Mouse (Mus musculus): Measurements from ENCODE around the gene Amigo3.

The Amigo3 gene

DNA sequence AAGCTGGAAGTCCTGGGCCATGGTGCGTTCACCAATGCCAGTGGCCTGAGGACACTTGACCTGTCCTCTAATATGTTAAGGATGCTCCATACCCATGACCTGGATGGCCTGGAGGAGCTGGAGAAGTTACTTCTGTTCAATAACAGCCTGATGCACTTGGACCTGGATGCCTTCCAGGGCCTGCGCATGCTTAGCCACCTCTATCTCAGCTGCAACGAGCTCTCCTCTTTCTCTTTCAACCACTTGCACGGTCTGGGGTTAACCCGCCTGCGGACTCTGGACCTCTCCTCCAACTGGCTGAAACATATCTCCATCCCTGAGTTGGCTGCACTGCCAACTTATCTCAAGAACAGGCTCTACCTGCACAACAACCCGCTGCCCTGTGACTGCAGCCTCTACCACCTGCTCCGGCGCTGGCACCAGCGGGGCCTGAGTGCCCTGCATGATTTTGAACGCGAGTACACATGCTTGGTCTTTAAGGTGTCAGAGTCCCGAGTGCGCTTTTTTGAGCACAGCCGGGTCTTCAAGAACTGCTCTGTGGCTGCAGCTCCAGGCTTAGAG lies 786 bp downstream of the Amigo3 start:
- DNase-seq: peak; percentile 95

DNA sequence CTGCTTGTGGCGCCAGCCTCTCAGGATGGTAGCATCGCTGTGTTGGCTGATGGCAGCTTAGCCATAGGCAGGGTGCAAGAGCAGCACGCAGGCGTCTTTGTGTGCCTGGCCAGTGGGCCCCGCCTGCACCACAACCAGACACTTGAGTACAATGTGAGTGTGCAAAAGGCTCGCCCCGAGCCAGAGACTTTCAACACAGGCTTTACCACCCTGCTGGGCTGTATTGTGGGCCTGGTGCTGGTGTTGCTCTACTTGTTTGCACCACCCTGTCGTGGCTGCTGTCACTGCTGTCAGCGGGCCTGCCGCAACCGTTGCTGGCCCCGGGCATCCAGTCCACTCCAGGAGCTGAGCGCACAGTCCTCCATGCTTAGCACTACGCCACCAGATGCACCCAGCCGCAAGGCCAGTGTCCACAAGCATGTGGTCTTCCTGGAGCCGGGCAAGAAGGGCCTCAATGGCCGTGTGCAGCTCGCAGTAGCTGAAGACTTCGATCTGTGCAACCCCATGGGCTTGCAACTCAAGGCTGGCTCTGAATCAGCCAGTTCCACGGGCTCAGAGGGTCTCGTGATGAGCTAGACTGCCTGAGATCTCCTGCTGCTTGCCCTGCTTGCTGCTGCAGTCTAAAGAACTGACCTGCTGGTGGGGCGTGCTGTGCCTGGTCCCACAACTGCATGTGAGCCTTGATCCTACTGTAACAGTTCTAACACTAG lies 1.5 kb downstream of the Amigo3 start:
- DNase-seq: peak; percentile 93

DNA sequence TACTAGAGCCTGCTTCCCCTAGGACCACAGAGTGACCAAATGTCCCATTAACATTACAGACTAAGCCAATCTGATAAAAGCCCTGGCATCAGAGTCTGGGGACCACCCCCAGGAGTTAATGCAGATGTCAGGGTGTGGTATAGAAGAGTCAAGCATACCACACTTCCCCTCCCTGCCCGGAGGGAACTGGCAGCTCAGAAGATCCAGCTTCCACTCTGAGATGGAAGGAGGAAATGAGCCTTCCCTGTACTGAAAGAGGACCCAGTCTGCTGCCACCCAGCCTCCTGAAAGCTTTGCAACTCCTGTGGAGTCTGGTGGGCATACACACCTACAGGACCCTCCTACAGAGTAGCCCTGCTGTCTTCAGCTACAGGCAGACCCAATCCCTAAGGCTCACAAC lies 2.1 kb downstream of the Amigo3 start:
- DNase-seq: peak; percentile 94

DNA sequence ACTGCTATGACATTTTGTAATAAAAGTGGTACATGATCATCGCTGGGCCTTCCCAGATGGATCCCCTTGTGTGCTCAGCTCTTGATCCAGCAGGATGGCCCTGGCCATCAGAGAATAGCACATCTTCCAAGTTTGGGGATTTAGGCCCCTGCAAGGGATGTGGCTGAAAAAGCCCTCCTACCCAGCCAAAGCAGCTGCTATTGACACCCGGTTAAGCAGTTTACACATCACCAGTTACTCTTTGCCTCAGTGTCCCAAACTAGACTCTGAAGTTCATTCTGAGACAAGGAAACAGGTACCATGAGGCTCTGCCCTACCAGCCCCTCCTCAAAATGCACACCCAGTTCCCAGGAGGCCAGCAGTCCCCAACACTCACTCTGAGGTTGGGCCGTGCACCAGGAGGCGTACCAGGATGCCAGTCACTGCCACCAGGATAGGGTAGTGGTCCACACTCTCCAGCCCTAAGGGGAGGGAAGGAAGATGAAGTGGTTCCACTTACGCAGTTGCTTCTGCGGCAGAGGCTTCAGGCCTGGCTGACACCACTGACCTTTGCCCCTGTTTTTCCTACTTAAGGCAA lies 2.8 kb downstream of the Amigo3 start:
- peak; percentile 88 for DNase-seq

DNA sequence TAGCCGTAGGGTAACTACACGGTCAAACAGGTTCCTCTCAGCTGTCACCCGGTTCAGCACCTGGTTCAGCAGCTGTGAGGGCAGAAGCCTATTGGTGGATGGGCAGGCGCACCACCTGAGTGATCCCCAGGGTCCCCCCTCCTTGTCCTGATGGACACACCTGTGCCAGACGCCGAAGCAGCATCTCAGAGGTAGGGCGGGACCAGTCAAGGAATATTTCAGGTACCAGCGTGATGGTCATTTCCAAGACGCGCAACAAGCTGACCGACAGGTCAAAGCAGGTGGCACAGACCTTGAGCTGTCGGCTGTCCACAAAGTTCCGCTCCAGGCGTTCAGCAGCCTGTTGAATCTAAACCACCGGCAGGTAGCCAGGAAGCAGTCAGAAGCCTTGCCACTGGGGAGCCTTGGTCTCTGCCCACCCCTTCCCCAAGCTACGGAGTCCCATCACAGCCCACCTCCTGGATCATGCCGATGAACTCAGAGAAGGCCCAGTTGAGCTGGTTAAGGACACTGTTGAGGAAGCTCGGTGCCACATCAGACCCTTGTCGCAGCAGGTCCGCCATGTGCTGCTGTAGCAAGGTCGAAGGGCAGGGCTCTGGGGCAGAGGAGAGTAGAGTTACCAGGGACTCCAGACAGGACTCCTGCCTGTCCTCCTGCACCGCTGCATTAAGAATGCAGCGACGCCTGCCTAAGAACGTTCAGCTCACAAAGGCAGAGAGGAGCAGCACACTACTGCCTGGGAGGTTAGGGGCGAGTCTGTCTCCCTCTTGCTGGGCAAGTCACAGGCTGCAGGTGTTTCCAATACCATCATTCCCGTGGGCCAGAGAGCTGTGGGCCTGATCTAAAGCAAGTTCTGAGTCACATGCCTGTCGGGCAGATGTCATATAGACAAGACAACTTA lies 3.7 kb downstream of the Amigo3 start:
- DNase-seq: peak; percentile 91

DNA sequence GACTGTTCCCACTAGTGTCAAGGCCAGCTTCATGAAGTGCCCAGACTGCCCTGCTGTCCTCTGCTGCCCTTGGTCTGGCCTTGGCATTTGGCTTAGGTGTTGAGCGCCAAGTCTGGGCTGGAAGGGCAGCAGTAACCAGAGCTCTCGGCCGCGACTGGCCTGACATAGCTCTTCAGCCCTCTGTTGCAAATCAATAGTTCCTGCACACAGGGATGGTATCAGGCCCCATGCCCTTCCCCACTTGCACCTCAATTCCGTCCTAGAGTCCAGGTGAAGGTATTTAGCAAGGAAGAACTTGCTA lies 4.3 kb downstream of the Amigo3 start:
- DNase-seq: peak; percentile 93

DNA sequence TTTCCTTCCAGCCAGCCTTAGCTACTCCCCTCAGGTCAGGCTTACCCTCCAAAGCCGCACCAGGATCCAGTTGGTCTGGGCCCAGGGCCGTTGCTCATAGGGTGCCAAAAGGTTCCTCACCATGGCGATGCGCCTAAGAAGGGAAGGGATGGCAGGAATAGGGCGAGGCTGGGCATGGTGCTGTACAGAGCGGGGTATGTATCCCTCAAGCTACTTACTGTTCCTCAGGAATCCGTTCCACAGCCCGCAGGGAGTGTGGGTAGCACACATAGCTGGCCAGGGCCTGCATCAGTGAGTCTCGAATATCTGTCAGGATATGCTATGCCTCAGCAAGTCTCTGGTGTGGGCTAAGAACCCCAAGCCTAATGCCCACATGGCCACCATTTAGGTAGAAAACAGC lies 5.3 kb downstream of the Amigo3 start:
- DNase-seq: peak; percentile 90

DNA sequence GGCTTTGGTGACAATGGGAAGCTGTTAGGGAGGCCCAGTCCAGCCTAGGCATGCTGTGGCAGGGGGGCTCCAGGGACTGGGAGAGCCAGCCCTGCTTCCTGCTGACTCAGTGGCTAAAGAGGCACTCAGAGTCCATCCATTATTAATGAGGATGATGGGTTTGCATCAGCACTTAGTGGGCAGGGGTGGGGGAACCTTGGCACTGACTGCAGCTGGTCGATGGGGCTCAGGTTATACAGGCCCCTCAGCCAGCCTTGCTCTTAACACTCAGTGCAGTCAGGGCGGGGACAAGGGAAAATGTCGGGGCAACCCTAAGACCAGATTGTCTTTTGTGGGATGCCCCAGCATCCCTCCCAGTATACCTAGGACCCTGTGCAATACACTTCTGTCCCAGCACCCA lies 9.2 kb downstream of the Amigo3 start:
- no peak for DNase-seq

DNA sequence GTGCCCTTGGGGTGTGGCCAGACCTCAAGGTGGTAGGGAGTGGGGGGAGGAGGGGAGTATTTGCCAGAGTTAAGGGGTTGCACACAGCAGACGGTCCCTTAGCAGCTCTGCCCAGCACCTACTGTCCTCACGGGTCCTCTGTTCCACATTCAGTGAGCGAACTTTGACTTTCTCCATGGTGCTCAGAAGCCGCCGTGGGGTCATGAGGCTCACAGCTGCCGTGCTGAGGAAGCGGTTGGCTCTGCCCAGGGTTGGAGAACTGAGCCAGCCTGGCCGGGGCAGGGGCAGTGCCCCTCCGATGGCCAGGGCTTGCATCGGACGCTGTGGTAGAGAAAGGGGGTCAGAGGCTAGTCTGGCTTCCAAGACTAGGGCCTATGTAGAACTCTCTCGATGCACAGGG lies 10.4 kb downstream of the Amigo3 start:
- DNase-seq: no peak

DNA sequence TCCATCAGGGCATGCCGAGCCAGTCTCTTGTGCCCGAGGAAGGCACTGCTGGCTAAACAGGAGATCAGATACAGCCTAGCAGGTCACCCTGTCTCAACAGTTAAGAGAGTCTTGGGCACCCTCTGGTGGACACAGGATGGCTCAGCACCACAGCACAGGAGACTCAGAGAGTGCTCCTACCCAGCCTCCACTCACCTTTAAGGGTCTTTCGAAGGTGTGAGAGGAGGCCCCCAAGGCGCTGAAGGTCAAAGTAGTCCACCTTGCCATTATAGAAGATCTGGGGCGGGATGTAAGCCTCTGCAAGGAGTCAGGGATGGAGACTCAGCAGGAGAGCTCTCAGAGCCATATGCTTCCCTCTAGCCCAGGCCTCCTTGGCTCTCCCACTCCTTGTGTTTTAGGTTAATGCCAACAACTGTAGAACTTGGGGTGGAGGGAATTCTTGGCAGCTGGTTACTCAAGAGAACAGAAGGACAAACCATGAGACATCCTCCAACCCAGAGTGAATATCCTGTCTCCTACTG lies 12.6 kb downstream of the Amigo3 start:
- no peak for DNase-seq

DNA sequence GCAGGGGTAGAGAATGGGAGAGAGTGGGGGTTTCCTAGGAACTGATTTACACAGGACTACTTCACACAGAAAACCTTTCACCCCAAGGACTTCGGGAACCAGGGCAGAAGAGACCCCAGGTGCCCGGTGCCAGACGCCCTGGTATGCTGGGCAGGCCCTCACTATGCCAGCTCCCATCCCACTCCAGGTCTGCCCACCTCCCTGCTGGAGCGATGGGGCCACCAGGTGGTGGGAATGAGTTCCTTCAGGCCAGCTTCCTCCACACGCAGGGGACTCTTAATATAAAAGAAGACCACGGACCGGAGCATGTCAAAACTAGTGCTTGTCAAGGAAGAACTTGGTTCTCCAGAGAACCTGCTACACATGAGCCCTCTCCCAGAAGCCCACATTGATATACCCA lies 14.2 kb downstream of the Amigo3 start:
- DNase-seq: no peak

DNA sequence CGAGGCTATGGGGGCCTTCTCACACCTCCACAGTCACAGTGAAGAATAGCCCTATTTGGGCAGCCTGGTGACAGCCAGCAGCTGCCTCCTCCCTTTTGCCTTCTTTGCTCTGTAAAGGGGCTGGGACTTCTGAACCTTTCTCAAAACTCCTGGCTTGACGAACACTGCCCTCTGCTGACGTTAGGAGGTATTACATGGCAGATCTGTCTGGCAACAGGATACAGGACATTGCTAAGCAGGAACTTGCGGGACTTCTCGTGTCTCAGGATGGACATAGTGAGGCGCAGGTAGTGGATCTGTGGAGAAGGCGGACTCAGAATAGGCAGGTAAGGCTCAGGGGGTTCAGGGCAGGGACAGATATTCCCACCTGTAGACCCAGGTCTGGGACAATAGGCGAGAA lies 14.9 kb downstream of the Amigo3 start:
- peak; percentile 97 for DNase-seq

DNA sequence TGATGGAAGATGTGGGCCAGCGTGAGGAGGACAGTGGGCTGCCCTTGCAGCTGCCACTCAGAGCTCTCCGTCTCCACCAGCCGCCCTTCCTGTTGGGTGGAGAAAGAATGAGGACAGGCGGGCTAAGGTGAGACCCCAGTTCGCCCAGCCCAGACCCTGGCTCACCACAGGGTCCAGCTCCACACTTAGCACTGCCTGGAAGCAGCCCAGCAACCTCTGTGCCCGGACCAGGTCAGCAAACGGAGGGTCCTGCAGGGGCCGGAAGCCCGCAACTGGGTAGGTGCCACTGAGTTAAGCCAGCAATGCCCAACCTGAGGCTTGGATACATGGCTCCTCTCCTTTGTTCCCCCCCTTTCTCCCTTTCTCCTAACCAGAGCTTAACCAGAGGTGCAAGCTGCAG lies 16.0 kb downstream of the Amigo3 start:
- no peak for DNase-seq

DNA sequence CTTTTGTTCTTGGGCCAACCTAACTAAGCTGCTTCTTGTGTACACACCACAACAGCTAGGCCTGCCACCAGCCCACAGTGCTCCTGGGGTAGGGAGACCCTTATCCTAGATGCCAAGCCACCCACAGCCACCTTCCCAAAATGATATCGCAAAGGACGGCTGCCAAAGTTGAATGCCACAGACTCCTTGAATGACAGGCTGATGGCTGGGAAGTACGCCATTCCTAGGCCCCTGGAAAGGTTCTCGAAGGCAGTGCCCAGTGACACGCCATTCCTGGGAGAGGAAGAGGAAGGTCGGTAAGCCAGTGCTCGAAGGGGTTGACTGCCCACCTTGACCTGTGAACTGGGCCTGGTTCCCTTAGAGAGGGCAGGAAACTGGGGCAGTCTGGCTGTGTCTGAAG lies 16.6 kb downstream of the Amigo3 start:
- DNase-seq: no peak

DNA sequence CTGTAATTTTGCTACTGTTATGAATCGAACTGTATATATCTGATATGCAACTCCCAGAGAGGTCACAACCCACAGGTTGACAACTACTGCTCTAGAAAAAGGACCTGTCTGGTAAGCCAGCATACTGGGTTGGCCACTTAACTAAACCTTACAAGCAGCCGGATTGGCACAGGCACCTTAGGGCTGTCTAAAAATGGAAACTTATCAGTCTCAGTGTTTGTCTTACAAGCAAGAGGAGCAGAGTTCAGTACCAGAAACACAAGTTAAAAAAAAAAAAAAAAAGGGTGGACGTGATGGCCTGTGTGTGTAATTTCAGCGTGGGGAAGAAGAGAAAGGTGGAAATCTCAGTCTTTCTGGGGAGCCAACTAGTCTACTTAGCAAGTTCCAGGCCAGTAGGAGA lies 18.8 kb downstream of the Amigo3 start:
- DNase-seq: no peak

DNA sequence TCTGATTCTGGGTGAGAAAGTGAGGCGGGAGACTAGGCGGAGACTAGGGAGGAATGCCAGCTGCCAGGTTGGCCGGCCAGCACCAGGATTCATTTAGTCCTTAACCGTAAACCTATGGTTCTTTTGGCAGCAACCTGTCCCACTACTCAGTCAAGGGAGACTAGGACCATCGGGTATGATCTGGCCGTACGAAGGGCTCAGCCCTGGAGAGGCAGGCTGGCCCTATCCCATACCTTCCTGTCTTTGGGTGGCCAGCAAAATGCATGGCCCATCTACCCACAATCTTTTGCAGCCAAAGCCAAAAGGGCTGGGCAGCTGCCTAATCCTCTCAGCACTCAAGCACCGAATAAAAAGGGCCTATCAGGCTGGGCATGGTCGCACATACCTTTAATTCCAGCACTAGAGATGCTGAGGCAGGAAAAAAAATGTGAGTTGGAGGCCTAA lies 19.5 kb downstream of the Amigo3 start:
- no peak for DNase-seq

DNA sequence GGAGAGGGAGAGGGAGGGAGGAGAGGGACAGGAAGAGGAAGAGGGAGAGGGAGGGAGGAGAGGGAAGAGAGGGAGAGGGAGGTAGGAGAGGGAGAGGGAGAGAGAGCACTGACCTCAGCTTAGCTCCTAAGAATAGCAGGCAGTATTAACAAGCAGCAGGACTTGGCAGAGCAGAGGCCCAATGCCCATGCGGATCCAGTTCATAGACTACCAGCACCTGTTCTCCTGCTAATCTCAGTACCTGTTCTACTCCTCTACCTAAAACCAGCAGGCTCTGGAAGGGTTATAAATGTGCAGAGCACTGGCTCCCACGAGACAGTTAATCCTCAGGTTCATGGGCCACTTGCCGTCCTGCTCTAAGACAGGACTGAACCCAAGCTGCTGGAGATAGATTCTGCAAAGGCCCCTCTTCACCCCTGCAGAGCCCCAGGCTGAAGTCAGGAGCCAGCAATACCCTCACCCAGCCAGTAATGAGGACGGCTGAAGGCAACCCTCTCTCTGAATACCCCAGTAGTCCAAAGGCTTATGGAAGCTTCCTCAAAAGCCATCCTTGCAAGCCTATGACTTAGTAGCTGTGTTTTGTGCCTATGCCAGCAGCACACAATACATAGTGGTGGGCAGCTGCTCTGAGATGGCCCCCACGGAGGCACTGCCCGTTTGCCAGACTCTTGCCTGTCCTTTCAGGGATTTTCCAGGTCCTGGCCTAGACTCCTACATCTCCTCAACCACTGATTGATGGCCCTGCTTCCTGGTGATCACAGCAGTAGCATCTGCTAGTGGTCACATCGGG lies 20.4 kb downstream of the Amigo3 start:
- no peak for DNase-seq

DNA sequence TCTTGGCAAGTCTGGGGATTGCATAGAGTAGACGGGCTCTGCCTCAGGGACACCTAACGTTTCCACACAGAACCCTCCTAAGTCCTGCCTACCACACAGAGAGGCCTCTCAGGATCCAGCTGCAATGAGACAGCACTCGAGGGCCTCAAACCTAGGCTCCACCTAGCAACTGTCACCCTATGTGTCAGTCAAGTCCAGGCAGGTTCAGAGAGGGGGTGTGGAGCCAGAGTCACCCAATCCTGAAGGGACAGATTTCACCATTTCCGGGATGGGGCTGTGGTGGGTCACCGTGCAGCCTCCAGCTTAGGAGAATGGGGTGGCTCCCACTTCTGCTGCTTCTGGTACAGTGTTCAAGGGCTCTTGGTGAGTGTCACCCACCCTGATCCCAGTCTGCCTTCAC lies 27.2 kb downstream of the Amigo3 start, which contains the start of gene Mst1:
TSS of gene Mst1 (plus strand) at position 269 of the 400 bp plus-strand sequence.
- no peak for DNase-seq

DNA sequence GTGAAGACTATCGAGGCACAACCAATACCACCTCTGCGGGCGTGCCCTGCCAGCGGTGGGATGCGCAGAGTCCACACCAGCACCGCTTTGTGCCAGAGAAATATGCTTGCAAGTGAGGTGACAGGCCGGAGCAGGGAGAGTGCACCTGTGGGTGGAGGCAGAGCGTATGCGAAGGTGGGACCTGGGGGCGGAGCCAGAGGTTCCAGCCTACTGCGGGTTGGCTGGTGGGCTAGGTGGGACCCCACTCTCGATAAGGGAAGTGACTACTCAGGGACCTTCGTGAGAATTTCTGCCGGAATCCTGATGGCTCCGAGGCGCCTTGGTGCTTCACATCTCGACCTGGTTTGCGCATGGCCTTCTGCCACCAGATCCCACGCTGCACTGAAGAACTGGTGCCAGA lies 29.6 kb downstream of the Amigo3 start:
- no peak for DNase-seq

DNA sequence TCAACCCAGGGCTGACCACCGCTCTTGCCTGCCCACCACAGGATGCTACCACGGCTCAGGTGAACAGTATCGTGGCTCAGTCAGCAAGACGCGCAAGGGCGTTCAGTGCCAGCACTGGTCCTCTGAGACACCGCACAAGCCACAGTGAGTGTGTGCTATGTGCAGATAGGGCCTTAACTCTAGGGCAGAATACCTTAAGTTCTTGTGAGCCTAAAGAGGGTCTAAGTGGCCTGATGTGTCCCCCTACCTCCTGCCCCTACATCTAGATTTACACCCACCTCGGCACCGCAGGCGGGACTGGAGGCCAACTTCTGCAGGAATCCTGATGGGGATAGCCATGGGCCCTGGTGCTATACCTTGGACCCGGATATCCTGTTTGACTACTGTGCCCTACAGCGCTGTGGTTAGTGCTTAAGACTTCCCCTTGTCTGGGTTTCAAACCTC lies 30.1 kb downstream of the Amigo3 start, which contains the start of gene Rnf123:
TSS of gene Rnf123 (minus strand) at position 359 of the 444 bp plus-strand sequence.
- no peak for DNase-seq

DNA sequence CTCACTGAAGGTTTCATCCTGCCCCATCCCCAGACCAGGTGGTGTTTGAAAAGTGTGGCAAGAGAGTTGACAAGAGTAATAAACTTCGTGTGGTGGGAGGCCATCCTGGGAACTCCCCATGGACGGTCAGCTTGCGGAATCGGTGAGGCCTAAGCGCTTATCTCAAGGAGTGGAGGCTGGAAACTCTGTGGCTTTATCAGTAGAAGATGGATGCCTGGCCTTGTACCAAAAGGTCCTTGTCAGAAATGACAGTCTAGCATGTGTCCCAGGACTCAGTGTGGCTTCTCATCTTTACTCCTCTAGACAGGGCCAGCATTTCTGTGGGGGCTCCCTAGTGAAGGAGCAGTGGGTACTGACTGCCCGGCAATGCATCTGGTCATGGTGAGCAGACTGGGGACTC lies 30.6 kb downstream of the Amigo3 start:
- DNase-seq: no peak

DNA sequence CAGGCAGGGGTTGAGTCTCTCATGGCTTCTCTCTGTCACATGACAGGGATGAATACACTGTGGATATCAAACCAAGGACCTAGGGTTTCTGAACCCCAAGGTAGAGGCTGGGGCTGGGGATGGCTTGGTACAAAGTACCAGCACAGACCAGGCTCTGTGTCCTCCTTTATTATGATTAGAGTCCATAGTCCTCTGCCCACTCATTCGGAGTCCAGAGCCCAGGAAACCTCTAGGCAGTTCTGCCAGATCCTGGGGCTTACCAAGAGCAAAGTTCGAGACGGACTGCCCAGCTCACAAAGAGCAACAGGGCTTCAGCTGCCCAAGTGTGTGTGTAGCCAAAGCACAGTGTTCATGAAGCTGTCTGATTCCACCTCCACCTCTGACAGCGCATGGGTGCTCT lies 32.3 kb downstream of the Amigo3 start:
- no peak for DNase-seq

Measured in heart, adult 11 months (tissue).